Mouse (Mus musculus): ENCODE data around the gene Dhrs1. TPM values are rescaled to one million over a fixed set of nuclear protein-coding genes. Genes with fewer than 3 reads are reported as not detected.
A peak's percentile ranks its signal among the peaks of the same experiment; 100 is the strongest.

The Dhrs1 gene
- polyA plus RNA-seq, 1 experiment: 76.3 TPM

DNA sequence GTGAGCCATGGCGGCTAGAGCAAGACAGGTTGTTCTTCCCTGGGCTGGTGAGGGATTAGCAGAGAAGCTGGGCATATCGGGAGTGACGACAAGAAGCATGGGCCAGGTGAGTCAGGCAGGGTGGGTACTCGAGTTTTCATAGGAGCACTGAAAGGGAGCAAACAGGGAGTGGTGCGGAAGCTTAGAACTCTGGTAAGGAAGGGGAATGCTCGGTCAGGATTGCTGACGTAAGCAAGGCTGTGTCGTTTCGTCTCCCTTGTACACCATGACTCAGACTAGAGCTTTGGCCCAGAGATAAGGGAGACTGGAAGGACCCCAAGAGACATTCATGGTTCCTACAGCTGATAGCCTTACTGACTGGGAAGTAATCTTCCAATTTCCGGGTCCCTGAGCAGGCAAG lies 11.6 kb downstream of the Dhrs1 start:
- TF ChIP-seq MYOG (IDR thresholded peaks at IDR 0.05; ENCODE audit: control insufficient read depth in 1 of 3, insufficient read depth in 1 of 3, insufficient read length in 2 of 3, low read depth in 2 of 3): no peak
- Histone ChIP-seq H3K4me3 (no peak overlapping the region), H3K36me3 (ENCODE audit: control insufficient read depth, insufficient read depth) (no peaks in the 10 kb centered on the region), H3K27me3 (ENCODE audit: control insufficient read depth, insufficient read depth, insufficient read length) (no peaks in the 10 kb centered on the region), H3ac (ENCODE audit: control insufficient read depth, insufficient read length) (no peak overlapping the region), H3K79me2 (ENCODE audit: control insufficient read depth, insufficient read depth) (no peaks in the 10 kb centered on the region), H3K4me2 (ENCODE audit: low read depth) (no peak overlapping the region)

GRCm38 (mm10) chr14:55730531-55731032 lies 14.9 kb downstream of the Dhrs1 start:
- no peaks in the 10 kb centered on the region for H3K79me2 ChIP-seq (ENCODE audit: control insufficient read depth, insufficient read depth)
- peak overlapping the region; percentile 47 for H3K4me2 ChIP-seq (ENCODE audit: low read depth)
- no peaks in the 10 kb centered on the region for H3K27me3 ChIP-seq (ENCODE audit: control insufficient read depth, insufficient read depth, insufficient read length)
- H3K4me3 ChIP-seq: no peak overlapping the region
- H3K36me3 ChIP-seq (ENCODE audit: control insufficient read depth, insufficient read depth): no peaks in the 10 kb centered on the region
- TF ChIP-seq CEBPB (IDR thresholded peaks at IDR 0.05; ENCODE audit: insufficient read depth, poor library complexity, severe bottlenecking): no peak
- no peak for TF ChIP-seq POLR2AphosphoS2 (IDR thresholded peaks at IDR 0.05; ENCODE audit: insufficient read length, low read depth)
- TF ChIP-seq MYOG (IDR thresholded peaks at IDR 0.05; ENCODE audit: control insufficient read depth in 1 of 3, insufficient read depth in 1 of 3, insufficient read length in 2 of 3, low read depth in 2 of 3): no peak
- no peak for TF ChIP-seq MAX (IDR thresholded peaks at IDR 0.05; ENCODE audit: low read depth)
- TF ChIP-seq MYOD1 (IDR thresholded peaks at IDR 0.05; ENCODE audit: control insufficient read depth in 1 of 3, insufficient read length in 2 of 3, low read depth in 2 of 3): no peak
- no peak for TF ChIP-seq E2F4 (IDR thresholded peaks at IDR 0.05; ENCODE audit: insufficient read depth)
- no peak overlapping the region for H3ac ChIP-seq (ENCODE audit: control insufficient read depth, insufficient read length)

DNA sequence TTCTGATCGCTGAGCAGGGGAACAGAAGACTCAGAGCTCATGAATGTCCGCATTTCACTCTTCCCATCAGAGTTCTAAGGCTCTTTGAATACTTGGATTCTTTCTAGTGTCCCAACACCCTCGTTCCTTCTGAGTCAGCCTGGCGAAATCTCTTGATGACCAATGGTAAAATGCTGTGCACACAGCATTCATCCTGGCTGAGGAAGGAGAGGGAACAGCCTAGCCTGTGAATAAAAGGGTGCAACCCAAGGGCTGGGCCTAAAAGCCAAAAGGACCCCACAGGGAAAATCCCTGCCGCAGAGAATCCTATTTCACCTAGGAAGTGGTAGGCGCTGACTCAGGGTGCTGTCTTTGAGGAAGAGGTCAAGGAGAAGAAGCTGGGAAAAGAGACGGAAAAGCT lies 15.4 kb downstream of the Dhrs1 start:
- TF ChIP-seq USF1 (IDR thresholded peaks at IDR 0.05; ENCODE audit: low read depth) (no peak), POLR2A (IDR thresholded peaks at IDR 0.05; ENCODE audit: insufficient read length, low read depth) (no peak), TCF12 (IDR thresholded peaks at IDR 0.05; ENCODE audit: insufficient read depth, poor library complexity, severe bottlenecking) (no peak)
- no peak overlapping the region for H3ac ChIP-seq (ENCODE audit: control insufficient read depth, insufficient read length)
- H3K4me2 ChIP-seq (ENCODE audit: low read depth): peak overlapping the region; percentile 47
- no peak overlapping the region for H3K4me3 ChIP-seq
- no peaks in the 10 kb centered on the region for H3K27me3 ChIP-seq (ENCODE audit: control insufficient read depth, insufficient read depth, insufficient read length)
- no peaks in the 10 kb centered on the region for H3K79me2 ChIP-seq (ENCODE audit: control insufficient read depth, insufficient read depth)
- no peaks in the 10 kb centered on the region for H3K36me3 ChIP-seq (ENCODE audit: control insufficient read depth, insufficient read depth)

DNA sequence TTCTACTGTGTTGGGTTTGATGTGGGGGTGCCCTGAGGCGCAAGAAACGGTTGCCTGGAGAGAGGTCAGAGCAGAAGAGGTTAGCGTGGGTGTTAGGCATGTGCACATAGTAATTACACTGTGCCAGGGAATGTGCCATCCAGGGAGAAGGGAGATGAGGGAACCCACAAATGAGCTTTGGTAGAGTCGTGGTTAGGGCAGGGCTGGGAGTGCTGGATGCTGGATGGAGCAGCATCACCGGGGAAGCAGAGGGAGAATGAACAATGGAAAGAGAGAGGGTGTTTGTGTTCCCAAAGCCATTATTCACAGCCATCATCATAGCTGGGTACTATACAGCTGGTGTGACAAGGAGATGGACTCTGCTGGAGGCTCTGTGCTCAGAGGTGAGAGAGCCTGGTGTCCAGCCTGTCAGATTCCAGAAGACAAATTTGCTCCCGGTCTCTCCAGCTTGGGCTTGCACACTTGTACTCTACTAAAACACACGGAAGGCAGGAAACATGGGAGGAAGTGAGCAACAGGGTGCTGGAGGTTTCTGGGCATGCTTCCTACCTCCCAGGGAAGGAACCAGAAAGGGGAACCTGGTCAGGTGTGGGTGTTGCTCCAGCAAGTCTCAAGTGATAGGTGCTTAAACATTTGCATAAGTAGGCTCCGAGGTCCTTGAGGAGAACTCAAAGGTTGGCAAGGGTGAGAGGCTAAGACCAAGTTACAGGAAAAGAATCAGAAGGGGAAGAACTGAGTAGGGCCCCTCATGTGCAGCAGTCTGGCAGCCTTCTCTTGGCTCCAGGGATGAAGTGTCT lies 17.4 kb downstream of the Dhrs1 start:
- Histone ChIP-seq H3K27me3 (ENCODE audit: control insufficient read depth, insufficient read depth, insufficient read length) (no peaks in the 10 kb centered on the region), H3ac (ENCODE audit: control insufficient read depth, insufficient read length) (no peak overlapping the region)

GRCm38 (mm10) chr14:55726261-55726660 lies 19.2 kb downstream of the Dhrs1 start:
- Histone ChIP-seq H3ac (ENCODE audit: control insufficient read depth, insufficient read length) (no peak overlapping the region), H3K79me2 (ENCODE audit: control insufficient read depth, insufficient read depth) (no peaks in the 10 kb centered on the region), H3K27me3 (ENCODE audit: control insufficient read depth, insufficient read depth, insufficient read length) (no peaks in the 10 kb centered on the region), H3K4me3 (no peak overlapping the region), H3K4me2 (ENCODE audit: low read depth) (no peak overlapping the region), H3K36me3 (ENCODE audit: control insufficient read depth, insufficient read depth) (no peaks in the 10 kb centered on the region)
- TF ChIP-seq TCF12 (IDR thresholded peaks at IDR 0.05; ENCODE audit: insufficient read depth, poor library complexity, severe bottlenecking) (no peak), REST (IDR thresholded peaks at IDR 0.05; ENCODE audit: insufficient read depth, insufficient read length) (no peak), MYOD1 (IDR thresholded peaks at IDR 0.05; ENCODE audit: control insufficient read depth in 1 of 3, insufficient read length in 2 of 3, low read depth in 2 of 3) (no peak)

More for the DNA sequence above, 17.4 kb downstream of the Dhrs1 start:
- Histone ChIP-seq H3K79me2 (ENCODE audit: control insufficient read depth, insufficient read depth) (no peaks in the 10 kb centered on the region), H3K4me2 (ENCODE audit: low read depth) (no peak overlapping the region), H3K4me3 (no peak overlapping the region), H3K36me3 (ENCODE audit: control insufficient read depth, insufficient read depth) (no peaks in the 10 kb centered on the region)
- TF ChIP-seq MAX (IDR thresholded peaks at IDR 0.05; ENCODE audit: low read depth) (no peak), TCF12 (IDR thresholded peaks at IDR 0.05; ENCODE audit: insufficient read depth, poor library complexity, severe bottlenecking) (no peak), POLR2A (IDR thresholded peaks at IDR 0.05; ENCODE audit: insufficient read length, low read depth) (no peak), SRF (IDR thresholded peaks at IDR 0.05; ENCODE audit: control insufficient read depth, insufficient read length, low read depth) (no peak), CEBPB (IDR thresholded peaks at IDR 0.05; ENCODE audit: insufficient read depth, poor library complexity, severe bottlenecking) (no peak), TCF3 (IDR thresholded peaks at IDR 0.05; ENCODE audit: insufficient read length, low read depth) (no peak), E2F4 (IDR thresholded peaks at IDR 0.05; ENCODE audit: insufficient read depth) (no peak), POLR2AphosphoS2 (IDR thresholded peaks at IDR 0.05; ENCODE audit: insufficient read length, low read depth) (no peak), USF1 (IDR thresholded peaks at IDR 0.05; ENCODE audit: low read depth) (no peak)

GRCm38 (mm10) chr14:55724411-55724871 lies 21.0 kb downstream of the Dhrs1 start:
- Histone ChIP-seq H3K27me3 (ENCODE audit: control insufficient read depth, insufficient read depth, insufficient read length) (no peaks in the 10 kb centered on the region), H3K79me2 (ENCODE audit: control insufficient read depth, insufficient read depth) (no peaks in the 10 kb centered on the region), H3ac (ENCODE audit: control insufficient read depth, insufficient read length) (no peak overlapping the region), H3K36me3 (ENCODE audit: control insufficient read depth, insufficient read depth) (no peaks in the 10 kb centered on the region), H3K4me3 (no peak overlapping the region), H3K4me2 (ENCODE audit: low read depth) (peak overlapping the region; percentile 71)
- TF ChIP-seq CEBPB (IDR thresholded peaks at IDR 0.05; ENCODE audit: insufficient read depth, poor library complexity, severe bottlenecking): peak; percentile 73
- TF ChIP-seq TCF12 (IDR thresholded peaks at IDR 0.05; ENCODE audit: insufficient read depth, poor library complexity, severe bottlenecking): peak; percentile 76
- peak; percentile 70 for TF ChIP-seq TCF3 (IDR thresholded peaks at IDR 0.05; ENCODE audit: insufficient read length, low read depth)
- TF ChIP-seq MYOG (IDR thresholded peaks at IDR 0.05; ENCODE audit: control insufficient read depth in 1 of 3, insufficient read depth in 1 of 3, insufficient read length in 2 of 3, low read depth in 2 of 3): peak; percentile 6 to 73 (median 38)
- TF ChIP-seq MYOD1 (IDR thresholded peaks at IDR 0.05; ENCODE audit: control insufficient read depth in 1 of 3, insufficient read length in 2 of 3, low read depth in 2 of 3): peak in 2 of 3 experiments; percentile 78 to 84
- TF ChIP-seq POLR2AphosphoS2 (IDR thresholded peaks at IDR 0.05; ENCODE audit: insufficient read length, low read depth): no peak

Data from myocyte (in vitro differentiated cells).